Mouse (Mus musculus) right cerebral cortex, postnatal 10 days (tissue): ENCODE measurements around the gene Adra1d.
A peak's percentile ranks its signal among the peaks of the same experiment; 100 is the strongest.

ENCODE experiments used
- DNase-seq, 2 experiments: peaks; one replicate each; pipeline ENCODE4 v3.0.0; 2021; ENCODE audit warnings: low spot score in 2 of 2

The Adra1d gene

DNA sequence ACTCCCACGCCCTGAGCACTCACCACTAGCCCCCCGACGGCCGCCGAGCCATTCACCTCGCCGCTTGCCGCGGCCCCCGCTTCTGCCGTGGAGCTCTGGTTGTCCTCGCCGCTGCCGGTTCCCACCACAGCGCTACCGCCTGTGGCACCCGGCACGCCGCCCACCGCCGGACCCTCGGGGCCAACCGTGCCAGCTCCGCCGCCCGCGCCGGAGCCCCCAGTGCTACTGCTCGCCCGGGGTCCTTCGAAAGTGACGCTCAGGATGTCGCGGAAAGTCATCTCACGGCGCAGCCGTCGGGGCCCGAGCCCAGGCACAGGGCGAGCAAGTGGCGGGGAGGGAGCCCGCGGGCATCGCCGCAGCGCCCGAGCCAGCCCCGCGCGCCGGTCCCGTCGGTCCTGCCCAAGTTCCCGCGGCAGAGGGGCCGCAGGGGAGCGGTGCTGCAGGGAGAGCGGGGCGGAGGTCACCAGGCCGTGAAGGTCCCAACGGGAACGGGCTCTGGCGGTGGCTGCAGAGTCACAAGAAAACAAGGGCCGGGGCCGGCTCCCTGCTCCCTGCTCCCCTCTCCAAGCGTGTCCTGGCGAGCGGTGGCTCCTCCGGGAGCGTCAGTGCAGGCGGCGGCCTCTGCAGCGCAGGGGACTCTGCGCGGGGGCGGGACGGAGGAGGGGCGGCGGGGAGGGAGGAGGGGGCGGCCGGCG is at the start of gene Adra1d:
Gene Adra1d, minus strand, starts transcription at position 393 of the 695 bp plus-strand sequence.
- DNase-seq, result peak; percentile 32 to 33

GRCm38 (mm10) chr2:131601881-131602280 is 39.8 kb upstream of the Adra1d start:
- DNase-seq, result no peak

DNA sequence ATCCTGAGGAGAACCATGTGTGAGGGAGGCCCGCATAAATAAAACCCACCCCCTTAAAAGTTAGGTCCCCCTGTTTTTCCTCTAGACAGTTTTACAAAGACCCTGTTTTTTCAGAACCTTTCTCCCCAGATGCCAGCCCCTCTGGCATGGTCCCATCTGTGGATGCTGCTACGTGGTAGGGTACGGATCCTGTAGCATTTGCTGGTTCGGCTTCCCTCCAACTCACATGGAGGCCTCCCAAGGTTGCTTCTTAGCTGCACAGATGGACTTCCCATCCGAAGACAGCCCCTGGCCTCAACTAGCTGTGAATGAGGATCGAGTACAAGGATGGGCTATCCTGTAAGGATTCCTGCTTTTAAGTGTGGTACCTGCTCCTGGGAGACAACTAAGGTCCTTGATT is 32.8 kb upstream of the Adra1d start:
- no peak for DNase-seq

DNA sequence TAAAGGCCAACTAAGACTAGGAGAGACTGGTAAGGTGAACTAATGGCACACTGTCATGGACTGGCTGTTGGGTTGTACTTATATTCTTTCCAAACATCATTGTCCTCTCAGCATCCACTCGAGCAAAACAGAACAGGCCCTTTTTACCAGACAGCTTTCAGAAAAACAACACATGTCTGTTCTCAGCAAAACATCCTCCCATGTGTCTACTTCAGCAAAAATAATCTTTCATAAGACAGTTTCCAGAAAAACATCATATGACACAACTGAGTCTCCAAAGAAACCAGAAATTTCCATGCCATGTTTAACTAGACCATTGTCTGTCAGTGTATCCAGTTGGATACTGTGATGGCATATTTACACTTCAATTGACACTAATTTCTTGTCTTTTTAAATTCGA is 25.4 kb upstream of the Adra1d start:
- no peak for DNase-seq

DNA sequence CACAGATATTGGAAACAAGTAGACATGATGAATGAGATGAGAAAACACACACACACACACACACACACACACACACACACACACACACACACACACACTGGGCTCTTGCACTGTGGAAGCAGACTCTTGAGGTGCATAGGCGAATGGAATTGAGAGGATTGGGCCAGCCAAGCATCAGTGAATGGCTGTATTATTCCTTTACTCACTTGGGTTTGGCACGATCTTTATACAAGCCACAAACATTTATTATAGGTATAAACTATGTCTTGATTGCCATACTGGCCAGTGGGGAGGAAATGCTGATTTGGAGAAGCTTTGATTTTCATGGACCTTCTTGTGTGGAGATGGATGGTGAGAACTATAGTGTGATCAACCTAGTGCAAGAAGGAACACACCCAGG is 19.4 kb upstream of the Adra1d start:
- no peak for DNase-seq

DNA sequence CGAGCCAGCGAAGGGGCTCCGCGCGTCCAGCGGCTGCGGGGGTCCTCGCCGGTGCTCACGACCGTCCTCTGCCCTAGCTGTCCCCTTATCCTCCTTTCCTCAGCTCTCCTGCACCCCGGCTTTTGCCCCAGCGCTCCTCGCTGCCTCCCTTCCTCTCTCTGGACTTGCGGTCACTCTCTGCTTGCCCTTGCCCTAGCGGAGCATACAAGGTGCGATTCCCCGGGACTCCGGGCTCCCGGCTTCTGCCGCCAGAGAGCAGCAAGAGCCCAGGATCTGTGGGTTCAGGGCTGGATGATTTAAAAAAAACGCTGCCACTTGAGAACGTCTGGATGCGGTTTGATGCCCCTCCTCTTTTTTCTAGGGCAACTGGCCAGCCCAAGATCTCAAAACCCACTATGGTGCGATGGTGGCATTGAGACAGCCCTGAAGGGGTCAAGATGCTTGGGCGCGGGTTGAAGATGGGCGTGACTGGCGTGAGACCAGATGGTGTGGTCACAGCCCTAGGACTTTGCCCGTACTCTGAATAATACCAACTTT is 571 bp upstream of the Adra1d start:
- peak; percentile 76 to 82 for DNase-seq

DNA sequence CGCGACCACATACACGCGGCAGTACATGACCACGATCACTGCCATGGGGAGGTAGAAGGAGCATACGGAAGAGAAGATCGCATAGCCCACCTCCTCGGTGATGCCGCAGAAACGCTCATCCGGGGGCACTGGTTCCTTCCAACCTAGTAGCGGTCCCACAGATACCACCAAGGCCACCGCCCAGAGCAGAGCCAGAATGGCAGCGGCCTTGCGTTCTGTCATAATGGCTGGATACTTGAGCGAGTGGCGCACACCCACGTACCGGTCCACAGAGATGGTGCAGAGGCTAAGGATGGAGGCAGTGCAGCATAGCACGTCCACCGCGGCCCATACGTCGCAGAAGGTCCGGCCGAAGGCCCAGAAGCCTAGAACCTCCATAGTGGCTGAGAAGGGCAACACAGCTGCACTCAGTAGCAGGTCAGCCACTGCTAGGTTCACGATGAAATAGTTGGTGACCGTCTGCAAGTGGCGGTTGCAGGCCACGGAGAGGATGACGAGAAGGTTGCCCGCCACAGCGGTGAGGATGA is 676 bp downstream of the Adra1d start:
- peak in 1 of 2 experiments; percentile 31 for DNase-seq

DNA sequence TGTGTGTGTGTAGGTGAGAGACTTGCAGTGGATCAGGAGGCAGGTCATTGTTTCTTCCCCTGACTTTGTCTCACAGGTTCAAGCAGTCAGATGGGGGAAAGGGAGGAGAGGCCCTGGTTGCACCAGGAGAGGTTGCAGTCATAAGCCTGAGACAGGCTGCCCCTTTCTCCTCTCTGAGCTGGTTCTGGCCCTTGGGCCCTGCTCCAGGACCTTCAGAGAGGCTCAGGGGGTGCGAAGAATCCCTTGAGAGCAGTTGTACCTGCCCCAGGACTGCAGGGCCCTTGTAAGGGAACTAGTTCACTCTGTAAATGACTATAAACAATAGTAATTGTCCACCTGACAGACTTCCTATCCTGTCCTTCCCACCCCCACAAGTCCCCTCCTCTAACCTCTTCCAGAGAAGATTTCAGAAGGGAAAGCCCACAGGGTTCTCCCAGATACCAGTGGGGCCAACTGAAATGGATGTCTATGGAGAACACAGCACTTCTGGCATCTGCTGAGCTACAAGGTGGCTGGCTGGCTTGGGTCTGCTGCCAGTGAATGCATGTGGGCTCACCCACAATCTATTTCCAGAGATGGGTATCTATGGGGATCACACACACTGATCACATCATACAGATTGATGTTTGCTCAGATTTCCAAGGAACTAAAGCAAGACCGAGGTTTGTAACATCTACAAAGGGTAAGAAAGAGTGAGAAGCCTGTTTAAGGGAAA is 1.7 kb downstream of the Adra1d start:
- peak in 1 of 2 experiments; percentile 42 for DNase-seq

DNA sequence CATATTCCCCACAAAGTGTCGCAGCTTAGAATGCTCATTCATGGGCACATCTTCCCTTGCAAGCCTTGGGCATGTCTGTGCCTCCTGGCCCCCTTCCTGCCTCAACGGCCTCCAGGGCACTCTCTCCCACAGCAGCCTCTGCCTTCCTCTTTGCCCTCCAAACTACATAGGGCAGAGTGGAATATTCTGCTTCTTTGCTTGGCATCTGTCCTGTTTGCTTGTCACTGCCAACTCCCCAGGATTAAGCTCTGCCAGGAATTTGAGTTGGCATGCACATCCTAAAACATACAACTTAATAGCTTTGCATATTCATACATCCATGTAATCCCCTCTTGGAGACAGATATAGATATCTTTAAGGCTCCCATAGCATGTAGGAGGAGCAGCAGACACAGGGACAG is 4.2 kb downstream of the Adra1d start:
- DNase-seq, result peak in 1 of 2 experiments; percentile 14

DNA sequence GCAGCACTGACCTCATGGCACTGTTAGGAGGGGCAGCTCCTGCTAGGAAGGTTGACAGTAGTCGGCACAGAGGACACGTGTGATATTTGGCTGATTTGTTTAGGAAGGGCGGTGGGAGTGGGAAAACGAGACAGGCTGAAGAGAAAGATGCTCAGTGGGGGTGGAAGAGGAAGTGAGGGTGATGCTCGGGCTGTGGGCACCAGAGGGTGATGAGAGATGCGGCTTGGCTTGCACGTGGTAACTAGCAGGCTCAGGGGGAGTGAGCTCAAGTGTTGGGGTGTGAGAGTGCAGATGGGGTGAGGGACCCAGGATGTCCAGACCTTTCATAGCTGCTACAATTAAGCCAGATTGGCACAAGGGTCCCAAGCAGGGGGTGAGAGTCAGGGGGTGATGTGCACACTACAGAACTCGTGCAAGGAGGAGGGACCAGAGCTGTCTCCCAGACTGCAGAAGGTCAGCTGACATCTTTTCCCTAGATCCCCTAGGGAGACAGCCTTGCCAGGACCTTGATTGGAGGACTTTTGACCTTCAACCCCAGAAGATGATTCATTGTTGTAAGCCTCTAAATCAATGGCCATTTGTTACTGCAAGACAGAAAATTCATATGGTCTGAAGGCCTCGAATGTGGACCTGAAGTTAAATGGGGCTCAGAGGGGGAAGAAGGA is 9.2 kb downstream of the Adra1d start:
- peak in 1 of 2 experiments; percentile 6 for DNase-seq

DNA sequence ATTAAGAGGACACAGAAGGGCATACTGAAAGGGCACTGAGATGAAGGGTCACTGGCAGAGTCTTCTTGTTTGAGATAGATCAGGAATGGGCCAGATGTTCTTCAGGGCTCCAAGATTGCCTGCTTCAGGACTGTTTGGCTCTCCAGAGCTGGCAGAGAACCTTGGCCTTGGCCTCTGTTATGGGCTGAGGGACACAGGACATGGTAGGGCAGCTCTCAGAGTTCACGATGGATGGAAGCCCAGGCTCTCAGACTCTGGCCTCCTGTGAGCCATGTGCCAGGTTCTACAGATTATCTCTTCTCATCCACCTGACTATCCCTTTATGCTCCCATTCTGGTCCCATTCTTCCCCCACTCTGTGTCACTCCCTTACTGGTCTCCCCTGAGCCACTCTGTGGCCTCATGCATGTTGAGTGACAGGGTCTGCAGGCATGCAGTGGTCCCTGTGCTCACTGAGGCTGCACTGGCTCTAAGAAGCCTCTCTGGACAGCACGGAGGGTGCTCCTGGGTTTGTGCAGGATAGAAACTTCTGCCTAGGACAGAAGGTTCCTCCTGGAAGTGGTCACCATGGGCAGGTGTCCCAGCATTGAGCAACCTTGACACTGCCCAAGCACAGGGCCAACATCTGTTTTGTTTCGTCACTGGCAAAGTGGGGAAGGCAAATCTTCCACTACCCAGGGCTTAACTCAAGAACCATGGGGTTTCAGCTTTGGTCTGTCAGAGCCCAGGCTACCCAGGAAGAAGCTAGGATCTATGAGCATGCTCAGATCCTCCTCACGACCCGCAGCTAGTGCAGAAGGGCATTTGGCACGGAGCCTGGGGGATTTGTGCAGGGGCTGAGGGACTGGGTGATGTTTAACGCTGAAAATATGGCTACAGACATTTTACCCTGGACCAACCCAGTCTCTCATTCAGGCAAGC is 10.1 kb downstream of the Adra1d start:
- no peak for DNase-seq

DNA sequence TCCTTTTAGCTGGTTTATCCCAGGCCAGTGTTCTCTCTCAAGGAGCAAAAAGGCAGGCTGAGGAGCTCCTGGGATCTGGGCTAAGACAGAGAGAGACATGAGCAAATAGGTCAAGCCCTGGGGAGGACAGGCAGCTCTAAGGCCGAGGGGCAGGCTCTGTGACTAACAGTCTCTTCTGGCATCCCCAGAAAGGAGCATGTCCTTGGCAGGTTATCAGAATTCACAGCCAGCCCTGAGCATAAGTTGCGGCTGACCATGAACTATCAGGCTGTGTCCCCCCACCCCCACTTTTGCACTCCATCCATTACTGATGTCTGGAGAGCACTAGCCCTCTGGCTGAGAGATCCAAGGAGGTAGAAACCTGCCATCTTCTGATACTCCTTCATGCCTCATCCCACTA is 11.2 kb downstream of the Adra1d start:
- no peak for DNase-seq

- no peak for DNase-seq
These were observed 11.6 kb downstream of the Adra1d start for GRCm38 (mm10) chr2:131550474-131550873.

DNA sequence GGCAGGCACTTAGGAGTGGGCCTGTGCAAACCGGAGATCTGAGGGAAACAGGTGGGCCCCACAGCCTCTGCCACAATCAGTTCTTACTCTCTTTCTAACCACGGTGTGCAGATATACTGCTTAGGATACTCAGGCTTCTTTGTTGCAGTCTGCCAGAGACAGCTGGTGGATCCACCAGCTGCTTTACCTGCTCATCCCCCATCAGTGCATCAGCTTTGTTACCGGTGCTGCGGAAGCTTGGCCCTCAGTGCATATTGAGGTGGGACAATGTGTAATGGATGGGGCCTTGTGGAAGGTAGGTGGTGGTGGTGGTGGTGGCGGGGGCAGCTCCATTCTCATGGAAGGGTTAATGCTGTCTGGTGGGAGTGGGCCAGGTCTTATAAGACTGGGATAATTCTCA is 13.0 kb downstream of the Adra1d start:
- DNase-seq, result no peak

DNA sequence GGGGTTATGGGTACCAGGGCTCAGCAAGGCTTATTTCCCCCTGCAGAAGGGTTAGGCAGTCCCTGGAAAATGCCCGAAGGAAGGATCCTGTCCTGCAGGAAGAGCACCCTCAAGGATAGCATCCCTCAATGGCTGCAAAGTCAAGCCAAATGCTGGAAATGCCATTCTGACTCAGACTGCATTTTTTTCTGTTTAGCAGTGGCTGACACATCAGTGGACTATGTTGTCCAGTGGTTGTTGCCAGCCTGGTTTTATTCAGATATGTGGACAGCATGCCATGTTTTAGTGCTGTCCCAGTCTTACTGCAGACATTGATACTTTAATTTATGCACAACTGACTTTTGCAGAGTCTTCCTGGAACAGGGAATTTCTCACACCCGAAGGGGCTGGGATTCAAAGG is 13.8 kb downstream of the Adra1d start:
- no peak for DNase-seq

DNA sequence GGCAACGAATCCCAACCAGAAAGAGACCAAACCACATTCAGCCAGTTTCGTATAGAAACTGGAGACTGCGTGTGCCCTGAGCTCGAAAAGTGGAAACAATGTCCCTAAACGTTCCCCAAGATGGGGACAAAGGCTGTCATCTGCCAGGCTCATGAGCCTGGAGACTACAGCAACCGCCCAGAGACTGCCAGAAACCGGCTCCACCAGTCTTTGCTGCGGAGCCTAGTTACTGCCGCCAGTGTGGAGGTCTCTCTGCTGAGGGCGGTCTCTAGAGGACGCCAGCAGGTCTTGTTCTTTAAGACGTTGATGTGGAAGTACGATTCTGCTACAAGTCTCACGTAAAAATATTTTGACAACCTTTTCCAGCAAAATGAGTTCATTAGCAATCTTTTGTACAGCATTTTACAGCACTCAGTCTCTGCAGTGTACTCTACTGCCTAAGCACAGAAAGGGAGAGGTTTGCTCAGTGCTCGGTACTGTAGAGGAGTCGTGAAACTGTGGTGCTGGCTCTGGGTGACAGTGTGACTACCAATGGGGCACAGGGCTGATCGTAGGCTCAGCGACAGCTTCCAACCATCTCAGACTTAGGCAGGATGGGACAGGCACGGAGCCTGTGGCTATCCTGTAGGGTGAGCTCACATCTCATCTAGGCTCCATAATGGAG is 15.2 kb downstream of the Adra1d start:
- no peak for DNase-seq

GRCm38 (mm10) chr2:131546308-131546700 is 15.8 kb downstream of the Adra1d start:
- no peak for DNase-seq

- DNase-seq, result peak in 1 of 2 experiments; percentile 61
These were observed 16.4 kb downstream of the Adra1d start for GRCm38 (mm10) chr2:131545386-131546307.

DNA sequence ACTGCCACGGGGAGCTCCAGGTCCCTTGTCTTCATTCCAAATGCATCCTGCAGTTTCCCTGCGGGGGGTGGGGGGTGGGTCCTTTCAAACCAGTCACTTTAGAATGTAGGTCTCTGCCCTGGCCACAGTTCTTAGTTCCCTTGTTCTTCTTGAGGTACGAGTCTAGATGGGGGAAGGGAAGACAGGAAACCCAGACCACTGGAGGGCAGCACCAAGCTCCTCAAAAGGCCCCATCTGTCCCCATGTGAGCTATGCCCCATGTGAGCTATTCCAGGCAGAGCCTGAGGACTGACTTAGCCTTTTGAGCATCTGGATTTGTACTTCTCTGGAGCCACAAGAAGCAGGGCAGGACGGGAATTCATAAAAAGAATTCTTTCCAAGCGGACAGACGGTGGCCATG is 19.6 kb downstream of the Adra1d start:
- DNase-seq, result no peak

- DNase-seq, result no peak
These were observed 20.4 kb downstream of the Adra1d start for GRCm38 (mm10) chr2:131541686-131542085.
